Mouse (Mus musculus): ENCODE measurements around the gene Slc16a2.
"Not testable (repeated sequence)": the region's sequence is repeated elsewhere in the genome, so short reads cannot be mapped to it uniquely, and the experiment has no call there.

Gene Slc16a2

GRCm38 (mm10) chrX:103734041-103734625 lies 87.7 kb downstream of the Slc16a2 start:
- no peak for DNase-seq (ENCODE audit: low read depth, low spot score)

GRCm38 (mm10) chrX:103733091-103733490 lies 88.7 kb downstream of the Slc16a2 start:
- no peak for DNase-seq (ENCODE audit: low read depth, low spot score)

GRCm38 (mm10) chrX:103732033-103732703 lies 89.6 kb downstream of the Slc16a2 start:
- DNase-seq (ENCODE audit: low read depth, low spot score), result no peak

- DNase-seq (ENCODE audit: low read depth, low spot score), result no peak
These were observed 99.3 kb downstream of the Slc16a2 start for GRCm38 (mm10) chrX:103722437-103722836.

GRCm38 (mm10) chrX:103719618-103720185 lies 102.1 kb downstream of the Slc16a2 start:
- DNase-seq (ENCODE audit: low read depth, low spot score), result no peak

GRCm38 (mm10) chrX:103712922-103713321 lies 108.9 kb downstream of the Slc16a2 start:
- DNase-seq (ENCODE audit: low read depth, low spot score), result no peak

GRCm38 (mm10) chrX:103709671-103710070 lies 112.1 kb downstream of the Slc16a2 start:
- no peak for DNase-seq (ENCODE audit: low read depth, low spot score)

GRCm38 (mm10) chrX:103708592-103708991 lies 113.2 kb downstream of the Slc16a2 start:
- no peak for DNase-seq (ENCODE audit: low read depth, low spot score)

GRCm38 (mm10) chrX:103704611-103705010 lies 117.2 kb downstream of the Slc16a2 start:
- DNase-seq (ENCODE audit: low read depth, low spot score), result no peak

- DNase-seq (ENCODE audit: low read depth, low spot score), result no peak
These were observed 117.8 kb downstream of the Slc16a2 start for GRCm38 (mm10) chrX:103704024-103704423.

- DNase-seq (ENCODE audit: low read depth, low spot score), result no peak
These were observed 124.0 kb downstream of the Slc16a2 start for GRCm38 (mm10) chrX:103697796-103698195.

- peak; percentile 58 for DNase-seq (ENCODE audit: low read depth, low spot score)
These were observed 125.7 kb downstream of the Slc16a2 start for GRCm38 (mm10) chrX:103696081-103696519.

- DNase-seq (ENCODE audit: low read depth, low spot score), result peak; percentile 45
These were observed 126.4 kb downstream of the Slc16a2 start for GRCm38 (mm10) chrX:103695165-103695996.

- no peak for DNase-seq (ENCODE audit: low read depth, low spot score)
These were observed 127.0 kb downstream of the Slc16a2 start for GRCm38 (mm10) chrX:103694787-103695164.

GRCm38 (mm10) chrX:103694381-103694780 lies 127.4 kb downstream of the Slc16a2 start:
- DNase-seq (ENCODE audit: low read depth, low spot score), result no peak

GRCm38 (mm10) chrX:103692916-103693315 lies 128.9 kb downstream of the Slc16a2 start:
- no peak for DNase-seq (ENCODE audit: low read depth, low spot score)

GRCm38 (mm10) chrX:103688551-103688950 lies 133.2 kb downstream of the Slc16a2 start:
- no peak for DNase-seq (ENCODE audit: low read depth, low spot score)

GRCm38 (mm10) chrX:103674674-103675073 lies 147.1 kb downstream of the Slc16a2 start:
- DNase-seq (ENCODE audit: low read depth, low spot score), result peak; percentile 4

GRCm38 (mm10) chrX:103673761-103674160 lies 148.0 kb downstream of the Slc16a2 start:
- DNase-seq (ENCODE audit: low read depth, low spot score), result no peak

- DNase-seq (ENCODE audit: low read depth, low spot score), result no peak
These were observed 151.5 kb downstream of the Slc16a2 start for GRCm38 (mm10) chrX:103670245-103670644.

- DNase-seq (ENCODE audit: low read depth, low spot score), result not testable (repeated sequence)
These were observed 157.3 kb downstream of the Slc16a2 start for GRCm38 (mm10) chrX:103664445-103664844.

- no peak for DNase-seq (ENCODE audit: low read depth, low spot score)
These were observed 162.8 kb downstream of the Slc16a2 start for GRCm38 (mm10) chrX:103658985-103659384.

All from forelimb bud, embryonic 11.5 days (tissue).